Mouse (Mus musculus): ENCODE measurements at regions not wholly inside any gene's neighbourhood (a gene's known extent, or its start where the extent isn't known, plus 50 kb on each side); places are given as distances from the start of the nearest gene placed in this dataset.

- DNase-seq (ENCODE audit: extremely low spot score) = no peak
Observed at GRCm38 (mm10) chr2:103893159-103893740, 64.5 kb upstream of the Lmo2 start.

GRCm38 (mm10) chr2:103893805-103894204 lies 64.0 kb upstream of the Lmo2 start:
- no peak for DNase-seq (ENCODE audit: extremely low spot score)

DNA sequence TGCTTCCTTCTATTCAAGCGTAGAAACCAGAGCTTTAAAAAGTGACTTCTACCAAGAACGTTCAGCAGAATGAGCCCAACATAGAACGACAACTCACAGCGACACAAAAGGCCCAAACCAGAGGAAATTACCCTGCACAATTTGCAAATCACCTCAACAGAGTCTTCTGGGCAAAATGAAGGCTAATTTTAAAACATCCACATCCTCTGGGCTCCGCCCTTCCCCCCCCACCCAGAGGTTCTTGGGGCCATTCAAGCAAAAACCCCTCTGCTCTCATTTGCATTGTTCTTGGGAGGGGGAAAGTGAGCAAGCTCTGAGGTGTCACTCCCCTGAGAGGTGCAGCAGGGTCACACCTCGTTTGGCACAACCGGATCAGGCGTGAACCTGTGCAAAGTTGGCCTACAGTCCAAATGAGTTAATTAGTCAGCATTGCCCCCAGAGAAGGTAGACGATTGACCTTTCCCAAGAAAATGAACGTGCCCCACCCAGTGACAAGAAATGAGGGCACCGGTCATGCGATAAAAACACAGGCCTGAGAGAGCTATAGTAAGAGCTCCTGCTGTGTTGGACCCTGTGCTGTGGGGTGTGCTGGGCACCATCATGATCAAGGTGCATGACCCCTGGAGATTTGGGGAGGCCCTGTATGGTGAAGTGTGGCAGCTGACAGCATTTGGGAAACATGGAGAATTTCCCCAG lies 62.7 kb upstream of the Lmo2 start:
- DNase-seq (ENCODE audit: extremely low spot score) = no peak

GRCm38 (mm10) chr2:103896160-103896559 lies 61.6 kb upstream of the Lmo2 start:
- no peak for DNase-seq (ENCODE audit: extremely low spot score)

- no peak for DNase-seq (ENCODE audit: extremely low spot score)
Observed at GRCm38 (mm10) chr2:103896814-103897213, 61.0 kb upstream of the Lmo2 start.

DNA sequence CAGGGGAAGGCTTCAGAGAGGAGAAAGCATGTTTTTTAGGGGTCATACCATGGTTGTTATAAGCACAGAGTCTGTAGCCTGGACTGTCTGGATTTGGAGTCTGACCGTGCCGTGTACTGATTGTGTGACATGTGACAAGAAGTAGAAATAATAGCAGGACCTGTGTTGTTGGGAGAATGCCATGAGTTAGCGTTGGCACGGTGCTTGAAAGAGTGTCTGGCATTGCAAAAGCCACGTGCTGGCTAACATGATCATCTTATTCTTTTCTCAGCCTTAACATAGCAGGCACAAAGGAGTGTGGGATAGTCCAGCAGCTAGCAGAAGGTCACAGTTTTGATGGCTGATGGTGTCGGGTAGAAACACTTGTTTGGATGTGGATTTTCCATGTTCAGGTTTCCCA lies 58.1 kb upstream of the Lmo2 start:
- no peak for DNase-seq (ENCODE audit: extremely low spot score)

GRCm38 (mm10) chr2:103900384-103900783 lies 57.4 kb upstream of the Lmo2 start:
- DNase-seq (ENCODE audit: extremely low spot score) = no peak

DNA sequence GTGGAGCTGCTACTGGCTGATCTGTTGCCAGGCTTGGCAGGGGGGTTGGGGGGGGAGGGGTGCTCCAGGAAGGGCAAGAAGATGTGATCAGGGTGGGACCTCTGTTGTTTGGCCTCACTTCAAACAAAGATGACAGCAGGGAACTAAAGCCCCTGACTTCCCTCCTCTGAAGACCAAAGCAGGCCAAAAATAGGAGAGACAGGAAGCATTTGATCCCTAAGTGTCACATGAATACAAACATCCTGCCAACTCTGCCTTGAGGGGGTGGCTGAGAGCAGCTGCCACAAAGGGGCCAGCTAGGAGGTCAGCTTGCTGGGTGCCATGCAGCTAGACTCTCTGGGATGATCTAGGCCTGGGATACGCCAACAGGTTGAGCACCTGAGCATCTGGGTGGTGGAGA lies 56.3 kb upstream of the Lmo2 start:
- DNase-seq (ENCODE audit: extremely low spot score) = no peak

GRCm38 (mm10) chr2:103902777-103903176 lies 55.0 kb upstream of the Lmo2 start:
- DNase-seq (ENCODE audit: extremely low spot score) = no peak

- no peak for DNase-seq (ENCODE audit: extremely low spot score)
Observed at GRCm38 (mm10) chr2:103905681-103906080, 52.1 kb upstream of the Lmo2 start.

GRCm38 (mm10) chr2:103906581-103907184 lies 51.1 kb upstream of the Lmo2 start:
- DNase-seq (ENCODE audit: extremely low spot score) = no peak
